8 mouse cellular contexts compared by ENCODE assay signal in the genomic region with DNA sequence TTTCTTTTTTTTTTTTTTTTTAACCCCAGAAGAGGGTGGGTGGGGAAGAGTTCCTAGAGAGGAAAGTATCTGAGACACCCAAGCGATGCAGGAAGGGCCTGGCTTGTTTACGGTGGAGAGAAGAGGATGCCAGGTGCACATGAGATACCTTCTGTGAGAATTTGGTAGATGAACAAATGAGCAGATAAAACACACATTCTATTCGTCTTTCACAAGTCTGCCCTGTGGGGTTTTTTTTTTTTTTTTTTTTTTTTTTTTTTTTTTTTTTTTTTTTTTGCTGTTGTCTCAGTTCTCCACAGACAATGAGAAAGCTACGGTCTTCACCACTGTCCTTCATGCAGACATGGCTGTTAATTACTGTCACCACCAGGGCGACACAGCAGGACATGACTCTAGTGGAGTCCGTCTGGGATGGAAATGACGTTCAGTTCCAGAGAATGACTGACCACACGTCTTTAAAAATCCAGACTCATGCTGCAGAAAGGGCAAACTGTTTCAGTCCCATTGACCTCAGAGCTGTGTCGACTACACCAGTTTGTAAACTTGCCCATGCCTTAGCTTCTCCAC.
DNase-seq lines count a peak whose midpoint lies in the region; ATAC-seq and TF ChIP-seq lines count a peak whose summit lies in the region.

No protein-coding gene starts in this region.

- peaks cover 11% of the 10 kb centered on the region; the same call in 1 of the 2 replicates for H3K27me3 ChIP-seq in heart, embryonic 13.5 days (replicated peaks)
- H3K27me3 ChIP-seq in hindbrain, embryonic 11.5 days (ENCODE audit: control insufficient read depth, insufficient read depth, low read length) = no peaks in the 10 kb centered on the region
- H3K27me3 ChIP-seq in midbrain, embryonic 14.5 days (ENCODE audit: control insufficient read depth, insufficient read depth, low read length) = no peaks in the 10 kb centered on the region

- DNase-seq in heart, postnatal 25 days (ENCODE audit: low spot score) = no peak
- peak; percentile 38 for DNase-seq in brain, embryonic 14.5 days (ENCODE audit: low read depth)
- DNase-seq in hindbrain, embryonic 11.5 days (ENCODE audit: low spot score) = peak; percentile 49
- peak; percentile 37 for DNase-seq in midbrain, embryonic 14.5 days
- no peak for DNase-seq in spleen, postnatal 10 days (ENCODE audit: low spot score in 2 of 2)
- no peak for DNase-seq in adrenal gland, postnatal 10 days
- DNase-seq in right cerebral cortex, postnatal 14 days = no peak

- H3K4me2 ChIP-seq in heart, embryonic 13.5 days = peak overlapping the region; percentile 80
- H3K4me2 ChIP-seq in hindbrain, embryonic 11.5 days (replicated peaks; ENCODE audit: low read depth, low read length) = peak overlapping the region; percentile 39
- H3K4me2 ChIP-seq in midbrain, embryonic 14.5 days (ENCODE audit: low read length) = peak overlapping the region; percentile 52

- TF ChIP-seq POLR2A in brain, embryonic 14.5 days (IDR thresholded peaks at IDR 0.05; ENCODE audit: borderline replicate concordance, extremely low read depth, insufficient read depth, insufficient read length, poor library complexity, severe bottlenecking) = no peak

- intact Hi-C loops in heart, postnatal 25 days (cut with DNase I) = loop anchor here (2.0 kb wide), 1 partner anchor 362 kb away; no protein-coding TSS in a partner anchor

- H3K27ac ChIP-seq in heart, embryonic 13.5 days (replicated peaks) = no peak overlapping the region
- H3K27ac ChIP-seq in hindbrain, embryonic 11.5 days (ENCODE audit: low read depth, low read length) = peak overlapping the region; percentile 25; the same call in 1 of the 2 replicates
- no peak overlapping the region for H3K27ac ChIP-seq in midbrain, embryonic 14.5 days (replicated peaks; ENCODE audit: low read depth, low read length)

- peaks cover 6% of the 10 kb centered on the region for H3K4me1 ChIP-seq in heart, embryonic 13.5 days
- H3K4me1 ChIP-seq in hindbrain, embryonic 11.5 days (replicated peaks; ENCODE audit: control insufficient read depth, insufficient read depth, low read length) = no peaks in the 10 kb centered on the region
- H3K4me1 ChIP-seq in midbrain, embryonic 14.5 days (ENCODE audit: control insufficient read depth, insufficient read depth, low read length) = peaks cover 16% of the 10 kb centered on the region; the same call in 1 of the 2 replicates

- H3K9me3 ChIP-seq in heart, embryonic 13.5 days = no peaks in the 10 kb centered on the region
- no peaks in the 10 kb centered on the region for H3K9me3 ChIP-seq in hindbrain, embryonic 11.5 days (ENCODE audit: control insufficient read depth, low read length)
- H3K9me3 ChIP-seq in midbrain, embryonic 14.5 days (ENCODE audit: control insufficient read depth, low read length) = no peaks in the 10 kb centered on the region

- peak overlapping the region; percentile 56 for H3K9ac ChIP-seq in heart, embryonic 13.5 days
- H3K9ac ChIP-seq in hindbrain, embryonic 11.5 days (ENCODE audit: low read depth, low read length) = no peak overlapping the region
- no peak overlapping the region; the same call in 1 of the 2 replicates for H3K9ac ChIP-seq in midbrain, embryonic 14.5 days (replicated peaks; ENCODE audit: low read length)

- 18% methylated on average over 9 of the region's 9 CpGs for WGBS in heart, embryonic 13.5 days
- 12% methylated on average over 9 of the region's 9 CpGs for WGBS in hindbrain, embryonic 11.5 days
- 11% methylated on average over 9 of the region's 9 CpGs for WGBS in midbrain, embryonic 14.5 days

- peak; percentile 6; the same call in 1 of the 2 replicates for TF ChIP-seq CTCF in brain, embryonic 14.5 days (IDR thresholded peaks at IDR 0.05; ENCODE audit: borderline replicate concordance, extremely low read depth, insufficient read depth, insufficient read length)

- no peaks in the 10 kb centered on the region for H3K36me3 ChIP-seq in heart, embryonic 13.5 days
- H3K36me3 ChIP-seq in hindbrain, embryonic 11.5 days (ENCODE audit: control insufficient read depth, insufficient read depth, low read length) = no peaks in the 10 kb centered on the region
- no peaks in the 10 kb centered on the region for H3K36me3 ChIP-seq in midbrain, embryonic 14.5 days (ENCODE audit: control insufficient read depth, insufficient read depth, low read length)

- ATAC-seq in heart, embryonic 13.5 days (ENCODE audit: extremely low read depth, insufficient number of reproducible peaks, low FRiP score, low TSS enrichment) = no peak
- no peak for ATAC-seq in hindbrain, embryonic 11.5 days (ENCODE audit: low FRiP score)
- no peak for ATAC-seq in midbrain, embryonic 14.5 days (ENCODE audit: low FRiP score, low TSS enrichment)

- H3K4me3 ChIP-seq in heart, embryonic 13.5 days = peak overlapping the region; percentile 51
- peak overlapping the region; percentile 17; the same call in 1 of the 2 replicates for H3K4me3 ChIP-seq in hindbrain, embryonic 11.5 days (ENCODE audit: low read depth, low read length)
- peak overlapping the region; percentile 19 for H3K4me3 ChIP-seq in midbrain, embryonic 14.5 days (replicated peaks; ENCODE audit: low read depth, low read length)

Comparison
In these comparisons a context has a peak if more than half of its experiments do, and no peak if none do; other contexts are left out.
1. DNase-seq: peak in brain, embryonic 14.5 days (single experiment), hindbrain, embryonic 11.5 days (single experiment) and midbrain, embryonic 14.5 days (single experiment); none in heart, postnatal 25 days (single experiment), spleen, postnatal 10 days (0 of 2), adrenal gland, postnatal 10 days (single experiment) and right cerebral cortex, postnatal 14 days (single experiment).
2. Peak in every context shown above with its lines, with median percentiles within 50 percentile points of each other: H3K4me2 ChIP-seq and H3K4me3 ChIP-seq.